Mouse (Mus musculus): ENCODE measurements around the gene Ranbp17. TPM values are rescaled to one million over a fixed set of nuclear protein-coding genes. Genes with fewer than 3 reads are reported as not detected.
A peak's percentile ranks its signal among the peaks of the same experiment; 100 is the strongest.

Gene Ranbp17
- polyA plus RNA-seq, 1 experiment from 2014 or later = 1.1 TPM

DNA sequence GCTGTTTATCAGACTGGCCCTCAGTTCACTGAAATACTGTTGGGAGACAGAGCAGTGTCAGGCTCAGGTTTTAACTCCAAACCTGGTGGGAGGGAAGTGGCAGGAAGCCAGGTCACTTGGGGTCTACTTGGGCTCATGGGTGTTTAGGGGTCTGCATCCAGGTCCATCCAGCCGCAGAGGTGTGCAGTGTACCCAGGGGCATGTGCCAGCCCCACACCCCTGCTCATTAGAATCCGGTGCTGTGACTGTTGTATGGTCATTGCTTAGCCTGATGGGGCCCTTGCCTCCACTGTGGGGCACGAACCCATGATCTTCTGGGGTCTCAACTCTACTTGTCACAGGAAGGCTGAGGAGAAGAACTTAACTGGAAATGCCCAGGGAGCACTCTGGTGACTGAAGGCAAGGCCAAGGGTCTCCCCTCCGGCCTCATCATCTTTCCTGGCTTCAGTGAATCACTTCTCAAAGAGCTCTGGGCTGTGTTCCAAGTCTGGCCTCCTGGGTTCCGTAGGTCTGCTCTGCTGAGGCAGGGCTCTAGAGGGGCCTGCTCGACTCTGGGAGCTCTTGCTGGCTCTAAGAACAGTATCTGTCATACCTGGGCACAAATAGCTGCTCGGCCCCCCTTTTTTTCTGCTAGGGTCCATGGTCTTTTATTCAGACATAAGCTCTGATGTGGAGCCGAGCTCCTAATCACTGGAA lies 296.0 kb downstream of the Ranbp17 start:
- no peaks in the 10 kb centered on the region for H3K9me3 ChIP-seq (ENCODE audit: low read length)
- H3K4me2 ChIP-seq (ENCODE audit: low read depth, low read length) = no peak overlapping the region
- no peak for ATAC-seq
- no peak for DNase-seq
- H3K4me3 ChIP-seq (ENCODE audit: low read depth, low read length) = no peak overlapping the region
- H3K27me3 ChIP-seq (ENCODE audit: insufficient read depth, low read length) = no peaks in the 10 kb centered on the region
- 73% methylated on average over 8 of the region's 8 CpGs for WGBS (ENCODE audit: insufficient replicate concordance)
- no peak overlapping the region for H3K27ac ChIP-seq (ENCODE audit: low read depth)
- no peak overlapping the region for H3K9ac ChIP-seq (replicated peaks)
- TF ChIP-seq CTCF (IDR thresholded peaks at IDR 0.05; ENCODE audit: low read depth) (no peak), EP300 (IDR thresholded peaks at IDR 0.05; ENCODE audit: low read depth) (no peak)
- no peaks in the 10 kb centered on the region for H3K36me3 ChIP-seq (replicated peaks; ENCODE audit: insufficient read depth, low read length)
- H3K4me1 ChIP-seq (ENCODE audit: insufficient read depth) = no peaks in the 10 kb centered on the region

DNA sequence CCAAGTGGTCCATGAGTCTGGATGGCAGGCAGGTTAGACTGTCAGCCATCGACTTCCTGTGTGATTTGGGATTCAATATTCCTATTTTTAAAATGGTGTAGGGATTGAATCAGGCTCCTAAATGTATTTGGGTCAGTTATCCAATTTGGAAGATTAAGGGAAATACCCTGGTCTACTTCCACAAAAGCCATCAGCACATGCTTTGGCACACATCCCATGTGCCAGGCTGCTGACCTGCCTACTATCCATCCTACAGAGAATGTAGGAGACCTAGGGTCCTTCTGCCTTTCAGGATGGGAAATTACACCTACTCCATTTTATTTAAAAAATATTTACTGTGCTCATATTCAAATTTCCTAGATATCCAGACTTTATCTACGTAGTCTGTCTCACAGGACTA lies 306.1 kb downstream of the Ranbp17 start:
- WGBS (ENCODE audit: insufficient replicate concordance) = 69% methylated on average over 2 of the region's 2 CpGs
- Histone ChIP-seq H3K4me2 (ENCODE audit: low read depth, low read length) (no peak overlapping the region), H3K27ac (ENCODE audit: low read depth) (no peak overlapping the region), H3K4me1 (ENCODE audit: insufficient read depth) (peaks cover 2% of the 10 kb centered on the region; the same call in 1 of the 2 replicates), H3K27me3 (ENCODE audit: insufficient read depth, low read length) (peaks cover 58% of the 10 kb centered on the region), H3K9me3 (ENCODE audit: low read length) (no peaks in the 10 kb centered on the region), H3K4me3 (ENCODE audit: low read depth, low read length) (no peak overlapping the region), H3K9ac (replicated peaks) (no peak overlapping the region), H3K36me3 (replicated peaks; ENCODE audit: insufficient read depth, low read length) (no peaks in the 10 kb centered on the region)
- ATAC-seq = no peak
- no peak for DNase-seq
- TF ChIP-seq CTCF (IDR thresholded peaks at IDR 0.05; ENCODE audit: low read depth) (no peak), EP300 (IDR thresholded peaks at IDR 0.05; ENCODE audit: low read depth) (no peak)

DNA sequence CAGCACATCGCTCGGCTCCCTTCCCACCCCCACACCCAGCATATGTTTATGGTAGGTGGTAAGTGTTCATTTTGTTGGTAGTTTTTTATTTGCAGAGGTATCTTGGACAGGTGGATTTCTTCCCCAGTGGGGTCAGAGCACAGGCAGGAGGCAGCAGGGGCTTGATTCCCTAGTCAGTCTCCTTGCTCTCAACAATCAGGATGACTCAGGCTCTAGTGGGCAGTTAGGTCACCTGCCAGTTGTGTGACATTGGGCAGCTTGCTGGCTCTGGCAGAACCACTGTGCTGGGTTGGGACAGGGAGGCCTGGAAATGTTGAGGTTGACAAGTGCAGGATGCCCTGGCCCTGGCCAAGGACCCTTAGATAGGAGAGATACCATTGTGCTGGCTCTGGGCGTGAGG lies 308.6 kb downstream of the Ranbp17 start:
- Histone ChIP-seq H3K4me2 (ENCODE audit: low read depth, low read length) (no peak overlapping the region), H3K9ac (replicated peaks) (no peak overlapping the region), H3K36me3 (replicated peaks; ENCODE audit: insufficient read depth, low read length) (no peaks in the 10 kb centered on the region), H3K4me1 (ENCODE audit: insufficient read depth) (peaks cover 10% of the 10 kb centered on the region), H3K9me3 (ENCODE audit: low read length) (no peaks in the 10 kb centered on the region), H3K27me3 (ENCODE audit: insufficient read depth, low read length) (peaks cover 82% of the 10 kb centered on the region), H3K4me3 (ENCODE audit: low read depth, low read length) (no peak overlapping the region), H3K27ac (ENCODE audit: low read depth) (no peak overlapping the region)
- ATAC-seq = no peak
- no peak for DNase-seq
- TF ChIP-seq EP300 (IDR thresholded peaks at IDR 0.05; ENCODE audit: low read depth) = no peak
- no peak for TF ChIP-seq CTCF (IDR thresholded peaks at IDR 0.05; ENCODE audit: low read depth)
- 16% methylated on average over 3 of the region's 3 CpGs for WGBS (ENCODE audit: insufficient replicate concordance)

DNA sequence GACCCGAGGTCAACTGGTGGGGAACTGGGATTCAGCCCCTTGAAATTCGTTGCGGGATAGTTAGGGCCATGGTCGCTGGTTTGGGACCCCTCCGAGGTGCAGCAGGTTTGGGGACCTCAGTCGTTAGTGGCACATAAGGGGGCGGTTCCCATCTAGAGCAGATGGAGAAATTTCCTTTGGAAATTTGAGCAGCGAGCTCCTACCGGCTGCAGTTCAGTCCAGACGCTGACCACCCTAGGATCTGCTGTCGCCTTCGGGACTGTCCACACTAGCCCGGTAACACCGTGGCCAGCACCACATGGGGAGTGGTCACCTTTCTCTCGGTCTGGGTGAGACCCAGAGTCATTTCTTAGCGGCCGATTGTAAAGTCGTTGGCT lies 309.2 kb downstream of the Ranbp17 start:
- DNase-seq (no peak), ATAC-seq (no peak)
- TF ChIP-seq EP300 (IDR thresholded peaks at IDR 0.05; ENCODE audit: low read depth) (no peak), CTCF (IDR thresholded peaks at IDR 0.05; ENCODE audit: low read depth) (no peak)
- Histone ChIP-seq H3K9me3 (ENCODE audit: low read length) (no peaks in the 10 kb centered on the region), H3K4me3 (ENCODE audit: low read depth, low read length) (no peak overlapping the region), H3K9ac (replicated peaks) (no peak overlapping the region), H3K27ac (ENCODE audit: low read depth) (no peak overlapping the region), H3K4me2 (ENCODE audit: low read depth, low read length) (no peak overlapping the region), H3K4me1 (ENCODE audit: insufficient read depth) (peaks cover 10% of the 10 kb centered on the region), H3K27me3 (ENCODE audit: insufficient read depth, low read length) (peaks cover 89% of the 10 kb centered on the region), H3K36me3 (replicated peaks; ENCODE audit: insufficient read depth, low read length) (no peaks in the 10 kb centered on the region)
- WGBS (ENCODE audit: insufficient replicate concordance) = 2% methylated on average over 18 of the region's 18 CpGs

DNA sequence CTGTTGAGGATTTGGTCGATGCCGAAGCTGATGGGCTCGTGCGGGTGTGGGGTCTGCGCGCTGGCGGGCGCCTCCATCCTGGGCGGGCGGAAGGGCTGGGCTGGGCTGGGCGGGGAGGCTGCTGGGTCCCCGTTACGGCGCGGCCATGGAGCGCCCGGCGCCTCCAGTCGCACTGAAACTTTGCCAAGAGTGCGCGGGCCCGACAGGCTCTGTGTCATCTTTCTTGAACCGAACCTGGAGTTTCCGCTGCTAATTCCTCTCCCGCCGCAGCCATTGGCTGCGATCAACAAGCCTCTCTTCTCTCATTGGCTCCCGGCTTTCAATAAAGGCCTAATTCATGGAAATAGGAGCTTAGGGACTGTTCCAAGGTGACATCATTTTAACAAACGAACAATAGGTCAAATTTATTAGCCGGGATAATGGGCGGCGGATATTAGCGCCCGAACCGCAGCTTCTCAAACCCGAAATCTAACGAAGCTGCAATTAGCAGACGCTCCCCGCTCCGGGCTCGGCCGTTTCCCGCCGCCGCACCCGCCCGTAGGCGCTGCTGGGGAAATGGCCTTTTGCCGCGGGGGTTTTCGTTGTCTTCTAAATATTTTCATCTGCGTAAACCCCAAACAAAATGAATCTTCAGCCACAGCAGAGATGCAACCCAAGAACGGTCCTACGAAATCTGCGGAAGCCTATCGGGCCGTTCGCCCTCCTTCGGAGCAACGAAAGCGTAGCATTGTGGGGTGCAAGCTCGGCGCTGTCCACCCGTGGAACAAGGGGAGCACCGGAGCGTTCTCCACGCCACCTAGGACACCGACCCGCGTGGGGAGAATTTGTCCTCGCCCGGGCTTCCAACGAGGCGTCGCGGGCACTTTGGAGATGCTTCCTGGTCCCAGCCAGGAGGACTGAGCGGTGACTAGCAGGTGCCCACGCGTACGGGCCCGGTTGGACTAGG lies 309.9 kb downstream of the Ranbp17 start, which contains the start of gene Tlx3:
TSS of gene Tlx3 (minus strand) at position 207 of the 946 bp plus-strand sequence.
- Histone ChIP-seq H3K27me3 (ENCODE audit: insufficient read depth, low read length) (peaks cover 95% of the 10 kb centered on the region), H3K27ac (ENCODE audit: low read depth) (no peak within 1 kb of the TSS), H3K4me3 (ENCODE audit: low read depth, low read length) (peak within 1 kb of the TSS; percentile 19; the same call in 1 of the 2 replicates), H3K9ac (replicated peaks) (no peak within 1 kb of the TSS), H3K9me3 (ENCODE audit: low read length) (no peaks in the 10 kb centered on the region), H3K4me1 (ENCODE audit: insufficient read depth) (peaks cover 10% of the 10 kb centered on the region), H3K4me2 (ENCODE audit: low read depth, low read length) (peak within 1 kb of the TSS; percentile 13; the same call in 1 of the 2 replicates), H3K36me3 (replicated peaks; ENCODE audit: insufficient read depth, low read length) (no peaks in the 10 kb centered on the region)
- no peak for ATAC-seq
- DNase-seq = no peak
- TF ChIP-seq CTCF (IDR thresholded peaks at IDR 0.05; ENCODE audit: low read depth) (no peak), EP300 (IDR thresholded peaks at IDR 0.05; ENCODE audit: low read depth) (no peak)
- WGBS (ENCODE audit: insufficient replicate concordance) = 2% methylated on average over 76 of the region's 81 CpGs

DNA sequence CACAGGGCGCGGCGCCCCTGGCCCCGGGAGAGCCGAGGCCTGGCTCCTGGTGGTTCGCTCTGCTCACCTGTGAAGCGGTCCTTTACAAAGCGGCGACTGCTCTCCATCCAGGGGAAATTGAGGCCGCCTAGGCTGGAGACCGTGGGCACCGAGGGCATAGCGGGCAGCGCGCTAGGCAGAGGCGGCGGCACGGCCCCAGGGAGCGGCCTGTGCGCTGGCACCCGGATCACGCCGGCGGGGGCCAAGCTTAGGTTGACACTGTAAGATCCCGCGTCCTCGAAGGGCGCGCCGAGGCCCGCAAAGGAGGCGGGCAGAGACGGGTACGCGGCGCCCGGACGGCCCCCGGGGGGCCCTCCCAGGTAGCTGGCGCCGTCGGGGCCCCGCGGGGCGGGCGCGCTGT lies 310.6 kb downstream of the Ranbp17 start:
- Histone ChIP-seq H3K9ac (replicated peaks) (no peak overlapping the region), H3K4me1 (ENCODE audit: insufficient read depth) (peaks cover 10% of the 10 kb centered on the region), H3K27me3 (ENCODE audit: insufficient read depth, low read length) (peaks cover 98% of the 10 kb centered on the region), H3K4me2 (ENCODE audit: low read depth, low read length) (no peak overlapping the region), H3K4me3 (ENCODE audit: low read depth, low read length) (peak overlapping the region; percentile 19; the same call in 1 of the 2 replicates), H3K9me3 (ENCODE audit: low read length) (no peaks in the 10 kb centered on the region), H3K27ac (ENCODE audit: low read depth) (no peak overlapping the region), H3K36me3 (replicated peaks; ENCODE audit: insufficient read depth, low read length) (no peaks in the 10 kb centered on the region)
- DNase-seq = no peak
- WGBS (ENCODE audit: insufficient replicate concordance) = 2% methylated on average over 25 of the region's 47 CpGs
- no peak for ATAC-seq
- no peak for TF ChIP-seq EP300 (IDR thresholded peaks at IDR 0.05; ENCODE audit: low read depth)
- no peak for TF ChIP-seq CTCF (IDR thresholded peaks at IDR 0.05; ENCODE audit: low read depth)

Measured in liver, postnatal 0 days (tissue).